Mouse (Mus musculus) spleen, adult 2 months (tissue): Measurements from ENCODE around the gene B3galt5.

Experiments used
- CTCF ChIP-seq: fragments of 200-500 bp; IDR thresholded peaks from 2 replicates; pipeline ENCODE4 v1.5.1; 2011; ENCODE audit warnings: mild to moderate bottlenecking, inconsistent platforms; ENCODE audit not compliant: insufficient read depth, insufficient read length, insufficient replicate concordance; ENCODE audit errors: extremely low read depth
- POLR2A ChIP-seq: fragments of 200-500 bp; IDR thresholded peaks from 2 replicates; pipeline ENCODE4 v1.6.1; 2011; ENCODE audit warnings: low read depth, low read length, inconsistent platforms

DNA sequence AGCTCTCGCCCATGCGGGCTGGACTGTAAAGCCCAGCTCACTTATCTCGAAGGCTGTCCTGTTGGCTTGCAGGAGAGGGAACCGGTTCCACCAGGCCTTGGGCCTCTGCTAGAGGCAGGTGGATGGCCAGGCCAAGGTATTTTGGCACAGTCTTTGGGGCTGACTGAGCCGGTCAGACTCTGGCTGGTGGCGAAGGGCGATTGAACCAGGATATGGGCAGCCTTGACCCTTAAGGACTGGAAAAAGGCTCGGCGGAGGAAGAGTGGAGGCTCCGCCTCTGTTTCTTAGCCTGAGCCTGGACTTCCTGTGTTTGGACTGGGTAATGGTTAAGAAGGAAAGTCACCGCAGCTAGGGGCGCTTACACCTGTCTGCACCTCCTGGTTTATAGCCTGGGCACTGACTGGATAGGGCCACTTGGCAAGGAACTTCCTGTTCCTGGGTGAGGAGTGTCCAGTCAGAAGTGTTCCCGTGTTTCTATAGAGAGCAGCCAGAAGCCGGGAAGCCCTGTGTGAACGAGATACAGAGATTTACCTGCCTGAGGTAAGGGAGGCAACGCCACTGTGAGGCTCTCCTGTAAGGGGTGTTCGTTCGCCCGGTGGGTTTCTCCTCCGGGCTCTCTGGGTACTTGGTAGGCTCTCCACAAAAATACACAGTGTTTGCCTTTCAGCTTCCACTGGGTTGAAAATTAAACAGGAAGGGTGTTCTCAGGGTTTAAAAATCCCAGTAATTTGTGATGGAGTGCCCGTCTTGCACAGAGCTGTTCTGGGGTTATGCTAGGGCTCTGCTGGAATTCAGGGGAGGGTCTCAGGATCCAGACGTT, 125.9 kb downstream of the B3galt5 start:
- no peak for TF ChIP-seq CTCF
- no peak for TF ChIP-seq POLR2A
